Comparison of ENCODE assay signal across 16 mouse cellular contexts in the genomic region with DNA sequence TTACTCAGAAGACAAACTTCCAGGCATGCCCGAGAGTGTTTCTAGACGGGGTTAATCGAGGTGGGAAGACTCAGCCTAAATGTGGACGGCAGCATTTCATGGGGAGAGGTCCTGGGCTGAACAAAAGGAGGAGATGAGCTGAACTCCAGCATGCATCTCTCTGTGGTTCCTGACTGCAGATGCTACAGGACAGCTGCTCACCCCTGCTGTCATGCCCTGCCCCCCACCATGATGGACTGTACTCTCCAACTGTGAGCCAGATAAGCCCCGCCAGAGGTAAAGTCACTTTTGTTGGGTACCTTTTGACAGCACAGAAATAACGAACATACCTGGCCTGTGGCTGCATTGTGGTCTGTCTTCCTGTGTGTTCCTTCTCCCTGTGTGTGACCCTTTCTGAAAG.
"Had no signal": no experiment of that assay in that cellular context is flagged by ENCODE, and none has a peak within 500 bp of the region (broad histone marks: within the 10 kb centered on the region; RNA-seq: fewer than 3 reads in every experiment).

No protein-coding gene starts in this region.

- H3K4me2 ChIP-seq: neural tube, embryonic 12.5 days; neural tube, embryonic 13.5 days; neural tube, embryonic 15.5 days; stomach, embryonic 15.5 days had no signal

- DNase-seq: retina, postnatal 1 day; right cerebral cortex, adult 18-20 months; right cerebral cortex, postnatal 14 days; right cerebral cortex, postnatal 25 days; right cerebral cortex, postnatal 4 days; spleen, adult 18-20 months; thymus, adult 18-20 months; thymus, adult 2 months; thymus, postnatal 14 days; thymus, postnatal 25 days; thymus, postnatal 36 days; thymus, postnatal 4 days had no signal

- H3K4me3 ChIP-seq: neural tube, embryonic 12.5 days; neural tube, embryonic 13.5 days; neural tube, embryonic 15.5 days; stomach, embryonic 15.5 days had no signal

- H3K27me3 ChIP-seq: neural tube, embryonic 12.5 days; neural tube, embryonic 13.5 days; neural tube, embryonic 15.5 days; stomach, embryonic 15.5 days had no signal

- H3K36me3 ChIP-seq: neural tube, embryonic 12.5 days; neural tube, embryonic 13.5 days; neural tube, embryonic 15.5 days; stomach, embryonic 15.5 days had no signal
